Mouse (Mus musculus) splenic B cell, adult 2 months (primary cell): ENCODE measurements around the gene Coq3.
A peak's percentile ranks its signal among the peaks of the same experiment; 100 is the strongest.

ENCODE experiments used
- DNase-seq: peaks from one replicate; pipeline ENCODE4 v3.0.0-alpha.2; 2011; ENCODE audit warnings: low read depth, low spot score
- H3K27me3 ChIP-seq: 2 replicates; pipeline ENCODE4 v1.6.1; 2012; ENCODE audit warnings: mild to moderate bottlenecking, low read length, moderate library complexity, mixed read lengths; ENCODE audit not compliant: control insufficient read depth, poor library complexity, insufficient read depth, severe bottlenecking
- H3K36me3 ChIP-seq: 2 replicates; pipeline ENCODE4 v1.6.1; 2012; ENCODE audit warnings: mild to moderate bottlenecking, low read length, moderate library complexity, mixed read lengths; ENCODE audit not compliant: control insufficient read depth, poor library complexity, insufficient read depth, severe bottlenecking

Gene Coq3

DNA sequence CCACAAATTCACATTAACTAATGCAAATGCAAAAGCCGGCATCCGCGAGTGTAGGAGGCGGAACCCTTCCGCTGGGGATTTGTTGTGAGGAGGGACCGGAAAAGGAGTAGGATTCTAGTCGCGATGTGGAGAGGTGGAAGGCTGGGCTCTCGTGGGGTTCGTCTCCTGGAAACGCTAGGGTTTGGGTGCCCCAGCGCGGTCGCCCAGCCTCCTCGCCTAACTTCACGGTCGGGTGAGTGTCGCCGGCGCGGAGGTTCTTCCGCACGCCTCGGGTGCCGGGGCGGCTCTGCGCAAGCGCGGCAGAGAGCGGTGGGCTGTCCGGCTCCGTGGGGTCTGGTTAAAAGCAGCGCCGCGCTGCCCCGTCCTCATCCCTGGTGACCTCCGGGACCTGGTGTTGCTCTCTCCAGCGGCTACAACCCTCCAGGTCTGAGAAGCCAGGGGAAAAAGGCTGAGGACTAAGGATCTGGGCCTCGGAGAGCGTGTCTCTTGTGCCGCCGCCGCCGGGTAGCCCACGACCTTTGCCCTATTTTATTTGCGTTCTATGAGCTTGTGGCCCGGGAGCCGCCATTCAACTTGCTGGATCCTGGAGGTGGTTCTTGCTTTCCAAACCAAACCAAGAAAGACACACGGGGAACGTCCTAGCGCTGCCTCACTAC, at the start of gene Coq3:
Gene Coq3, plus strand, starts transcription at position 109 of the 656 bp plus-strand sequence.
- Histone ChIP-seq H3K27me3 (no peaks in the 10 kb centered on the region), H3K36me3 (peaks cover 3% of the 10 kb centered on the region; the same call in 1 of the 2 replicates)
- DNase-seq, result peak; percentile 82

DNA sequence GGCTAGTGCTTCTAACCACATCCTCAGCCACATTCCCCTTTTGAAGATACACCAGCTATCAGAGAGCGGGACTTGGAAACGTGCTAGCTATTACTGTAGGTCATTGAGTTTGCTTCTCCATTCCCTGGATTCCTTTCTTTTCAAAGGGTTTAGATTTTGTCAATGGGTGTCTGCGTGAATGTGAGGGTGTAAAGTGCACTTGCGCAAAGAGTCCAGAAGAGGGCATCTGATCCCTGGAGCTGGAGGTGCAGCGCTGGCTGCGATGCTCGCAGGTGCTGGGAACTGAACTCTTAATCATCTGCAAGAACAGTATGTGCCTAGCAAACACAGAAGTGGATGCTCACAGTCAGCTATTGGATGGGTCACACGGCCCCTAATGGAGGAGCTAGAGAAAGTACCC, 46.6 kb upstream of the Coq3 start:
- Histone ChIP-seq H3K36me3 (no peaks in the 10 kb centered on the region), H3K27me3 (no peaks in the 10 kb centered on the region)
- no peak for DNase-seq

DNA sequence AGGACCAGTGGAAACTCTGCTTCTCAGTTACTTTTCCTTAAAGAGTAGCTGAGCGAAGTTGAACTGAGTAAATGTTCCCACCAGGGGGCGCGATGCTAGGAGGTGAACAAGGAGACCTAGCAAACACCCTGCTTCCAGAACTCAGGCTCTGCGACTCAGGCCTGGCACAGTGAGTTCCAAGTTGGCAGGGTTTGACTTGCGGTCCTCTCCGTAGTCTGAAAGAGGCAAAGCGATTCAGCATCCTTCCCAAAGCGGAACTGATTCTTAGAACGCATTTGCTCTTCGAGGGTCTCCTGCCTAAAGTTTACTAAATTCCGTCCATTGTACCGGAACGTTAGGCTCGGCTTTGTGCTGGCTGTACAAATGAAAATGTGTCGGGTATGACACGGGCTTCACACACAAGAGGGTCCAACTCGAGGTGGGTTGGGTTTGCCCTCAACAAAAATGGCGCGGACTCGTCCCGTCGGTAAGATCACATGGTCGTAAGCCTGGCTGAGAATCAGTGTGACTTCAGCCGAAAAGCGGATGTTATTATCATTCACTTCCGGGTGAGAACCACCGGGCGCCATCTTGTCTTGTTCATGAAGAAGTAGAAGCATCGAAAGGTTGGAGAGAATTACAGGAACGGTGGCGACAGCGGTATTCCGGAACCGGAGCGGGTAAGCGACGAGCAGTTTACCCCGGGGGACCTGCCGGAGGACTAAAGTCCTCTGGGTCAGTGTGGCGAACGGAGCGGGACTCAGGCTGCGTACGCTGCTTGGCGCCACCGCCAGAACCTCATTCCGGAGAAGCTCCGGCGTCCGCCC, 31.8 kb upstream of the Coq3 start, which contains the start of gene Pnisr:
Gene Pnisr, plus strand, starts transcription at position 103 of the 806 bp plus-strand sequence.
- peak; percentile 98 for DNase-seq
- Histone ChIP-seq H3K27me3 (no peaks in the 10 kb centered on the region), H3K36me3 (no peaks in the 10 kb centered on the region)

DNA sequence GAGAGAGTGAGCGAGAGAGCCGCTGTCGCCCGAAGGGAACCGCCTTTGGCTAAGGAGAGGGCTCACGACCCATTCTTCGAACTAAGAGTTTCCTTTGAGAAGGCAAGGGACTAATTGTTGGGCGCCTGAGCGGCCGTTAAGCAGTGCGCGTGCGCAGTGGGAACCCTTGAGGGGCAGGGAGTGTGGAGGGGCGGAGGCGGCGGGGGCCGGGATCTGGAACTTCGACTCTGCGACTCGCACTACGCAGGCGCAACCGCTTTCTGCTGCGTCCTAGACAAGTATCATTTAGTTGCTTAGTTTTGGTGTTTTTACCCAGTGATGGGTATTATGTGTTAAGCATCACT, 31.2 kb upstream of the Coq3 start:
- Histone ChIP-seq H3K27me3 (no peaks in the 10 kb centered on the region), H3K36me3 (no peaks in the 10 kb centered on the region)
- DNase-seq, result peak; percentile 90

DNA sequence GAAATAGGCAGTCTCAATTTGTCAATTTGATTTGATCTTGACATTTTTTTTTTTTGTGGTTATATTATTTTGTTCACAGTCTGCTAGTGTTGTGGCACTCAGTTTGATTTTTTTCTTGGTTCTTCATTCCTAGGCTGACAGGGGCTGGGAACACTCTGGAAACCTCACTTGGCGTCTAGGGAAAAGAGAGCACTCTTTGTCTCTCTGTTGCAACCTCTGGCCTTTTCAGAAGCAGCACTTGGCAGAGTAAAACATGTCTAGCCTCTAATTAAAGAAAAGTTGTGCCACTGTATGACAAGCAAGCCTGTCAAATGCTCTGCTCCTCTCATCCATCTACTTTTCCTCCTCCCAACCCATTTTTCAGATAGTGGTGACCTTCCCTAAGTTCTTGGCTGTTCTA, 22.0 kb upstream of the Coq3 start:
- Histone ChIP-seq H3K27me3 (no peaks in the 10 kb centered on the region), H3K36me3 (peaks cover 20% of the 10 kb centered on the region)
- no peak for DNase-seq

DNA sequence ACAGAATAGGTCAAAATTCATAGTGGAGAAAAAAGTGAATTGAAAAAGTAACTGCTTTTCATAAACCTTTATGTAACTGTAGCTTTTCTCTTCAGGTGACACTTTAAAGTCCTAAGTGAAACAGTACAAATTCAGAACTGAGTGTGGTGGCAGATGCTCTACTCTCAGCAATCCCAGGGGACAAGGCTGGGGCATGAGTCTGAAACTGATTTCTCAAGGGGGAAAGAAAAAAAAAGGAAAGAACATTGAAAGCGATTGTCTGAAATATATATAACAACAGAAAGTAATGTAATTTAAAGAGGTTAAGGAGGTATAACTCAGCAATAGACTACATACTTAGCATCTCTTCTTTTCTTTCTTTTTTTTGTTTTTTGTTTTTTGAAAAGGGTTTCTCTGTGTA, 14.2 kb upstream of the Coq3 start:
- DNase-seq, result peak; percentile 18
- Histone ChIP-seq H3K27me3 (no peaks in the 10 kb centered on the region), H3K36me3 (peaks cover 19% of the 10 kb centered on the region)

DNA sequence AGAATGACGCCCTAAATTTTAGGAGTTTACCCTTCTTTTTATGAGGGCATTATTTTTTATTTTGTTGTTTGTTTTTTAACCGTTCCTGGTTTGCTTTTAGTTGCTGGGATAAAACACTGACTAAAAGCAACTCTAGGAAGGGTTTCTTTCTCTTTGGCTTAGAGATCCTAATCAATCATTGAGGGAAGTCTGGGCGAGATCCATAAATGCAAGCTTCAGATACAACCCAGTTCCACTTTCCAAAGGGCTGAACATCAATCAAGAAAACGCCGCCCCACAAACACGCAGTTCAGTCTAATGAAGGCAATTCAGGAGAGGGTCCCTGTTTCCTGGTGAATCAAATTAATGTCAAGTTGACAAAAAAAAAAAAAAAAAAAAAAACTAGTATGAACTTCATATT, 697 bp upstream of the Coq3 start:
- Histone ChIP-seq H3K27me3 (no peaks in the 10 kb centered on the region), H3K36me3 (peaks cover 4% of the 10 kb centered on the region)
- peak; percentile 6 for DNase-seq

DNA sequence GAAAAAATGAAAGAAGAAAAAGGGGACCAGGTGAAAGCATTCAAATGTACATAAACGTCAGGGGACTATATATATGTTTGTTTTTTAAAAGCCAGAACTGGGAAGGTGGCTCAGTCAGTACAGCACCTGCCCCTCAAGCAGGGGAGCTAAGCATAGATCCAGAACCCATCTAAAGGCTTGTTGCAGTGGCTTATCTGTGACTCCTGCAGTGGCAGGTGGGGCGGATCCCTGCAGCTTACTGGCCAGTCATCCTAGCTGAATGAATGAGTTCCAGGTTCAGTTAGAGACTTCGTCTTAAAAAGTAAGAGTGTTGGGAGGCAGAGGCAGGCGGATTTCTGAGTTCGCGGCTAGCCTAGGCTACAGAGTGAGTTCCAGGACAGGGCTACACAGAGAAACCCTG, 3.3 kb downstream of the Coq3 start:
- H3K36me3 ChIP-seq, result no peaks in the 10 kb centered on the region
- H3K27me3 ChIP-seq, result no peaks in the 10 kb centered on the region
- DNase-seq, result no peak

DNA sequence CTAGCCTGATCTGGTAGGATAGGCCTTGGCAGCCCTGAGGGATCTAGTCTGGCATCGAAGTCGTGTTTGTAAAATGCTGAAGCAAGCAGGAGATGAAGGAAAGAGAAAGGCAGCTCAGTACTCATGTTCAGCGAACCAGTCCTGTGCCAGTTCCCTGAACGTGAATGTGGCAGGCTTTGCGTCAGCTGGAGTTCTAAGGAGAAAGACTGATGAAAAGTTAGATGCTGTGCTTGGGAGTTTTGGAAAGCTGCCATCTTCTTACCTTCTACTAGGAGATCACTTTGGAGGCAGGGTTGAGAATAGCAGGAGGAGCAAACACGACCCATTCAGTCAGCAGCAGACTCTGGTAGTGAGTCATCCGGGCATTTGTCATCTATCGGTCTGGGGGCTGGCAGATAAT, 6.4 kb downstream of the Coq3 start:
- DNase-seq, result no peak
- no peaks in the 10 kb centered on the region for H3K27me3 ChIP-seq
- no peaks in the 10 kb centered on the region for H3K36me3 ChIP-seq

DNA sequence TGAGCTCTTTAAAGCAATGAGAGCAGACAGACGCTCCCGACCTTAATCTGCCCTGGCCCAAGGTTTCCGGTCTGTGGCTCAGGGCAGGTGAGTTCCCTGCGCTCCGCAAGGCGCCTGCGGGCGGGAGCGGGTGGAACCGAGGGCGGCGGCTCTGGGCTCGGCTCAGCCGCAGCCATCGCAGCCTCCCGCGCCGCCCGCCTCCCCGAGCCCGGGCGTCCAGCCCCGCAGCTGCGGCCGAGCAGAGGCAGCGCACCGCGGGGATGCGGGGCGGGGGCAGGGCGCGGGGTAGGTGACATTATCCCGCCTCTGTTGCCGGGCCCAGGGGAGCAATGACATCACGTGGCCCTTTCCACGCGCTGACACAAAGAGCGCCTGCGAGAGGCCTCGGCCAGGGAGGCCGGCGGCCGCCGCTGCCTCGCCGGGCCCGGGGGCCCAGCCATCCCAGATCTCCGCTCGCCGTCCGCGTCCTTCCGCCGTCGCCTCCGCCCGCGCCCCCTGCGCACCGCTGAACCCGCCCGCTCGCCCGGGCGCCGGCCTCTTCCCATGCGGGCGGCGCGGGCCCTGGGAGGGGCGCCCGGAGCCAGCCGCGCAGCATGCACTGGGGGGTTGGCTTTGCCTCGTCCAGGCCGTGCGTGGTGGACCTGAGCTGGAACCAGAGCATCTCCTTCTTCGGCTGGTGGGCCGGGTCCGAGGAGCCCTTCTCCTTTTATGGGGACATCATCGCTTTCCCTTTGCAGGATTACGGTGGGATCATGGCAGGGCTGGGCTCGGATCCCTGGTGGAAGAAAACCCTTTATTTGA, 51.7 kb downstream of the Coq3 start, which contains the start of gene Faxc:
Gene Faxc, plus strand, starts transcription at position 359 of the 801 bp plus-strand sequence.
- Histone ChIP-seq H3K36me3 (no peaks in the 10 kb centered on the region), H3K27me3 (peaks cover 2% of the 10 kb centered on the region; the same call in 1 of the 2 replicates)
- no peak for DNase-seq

DNA sequence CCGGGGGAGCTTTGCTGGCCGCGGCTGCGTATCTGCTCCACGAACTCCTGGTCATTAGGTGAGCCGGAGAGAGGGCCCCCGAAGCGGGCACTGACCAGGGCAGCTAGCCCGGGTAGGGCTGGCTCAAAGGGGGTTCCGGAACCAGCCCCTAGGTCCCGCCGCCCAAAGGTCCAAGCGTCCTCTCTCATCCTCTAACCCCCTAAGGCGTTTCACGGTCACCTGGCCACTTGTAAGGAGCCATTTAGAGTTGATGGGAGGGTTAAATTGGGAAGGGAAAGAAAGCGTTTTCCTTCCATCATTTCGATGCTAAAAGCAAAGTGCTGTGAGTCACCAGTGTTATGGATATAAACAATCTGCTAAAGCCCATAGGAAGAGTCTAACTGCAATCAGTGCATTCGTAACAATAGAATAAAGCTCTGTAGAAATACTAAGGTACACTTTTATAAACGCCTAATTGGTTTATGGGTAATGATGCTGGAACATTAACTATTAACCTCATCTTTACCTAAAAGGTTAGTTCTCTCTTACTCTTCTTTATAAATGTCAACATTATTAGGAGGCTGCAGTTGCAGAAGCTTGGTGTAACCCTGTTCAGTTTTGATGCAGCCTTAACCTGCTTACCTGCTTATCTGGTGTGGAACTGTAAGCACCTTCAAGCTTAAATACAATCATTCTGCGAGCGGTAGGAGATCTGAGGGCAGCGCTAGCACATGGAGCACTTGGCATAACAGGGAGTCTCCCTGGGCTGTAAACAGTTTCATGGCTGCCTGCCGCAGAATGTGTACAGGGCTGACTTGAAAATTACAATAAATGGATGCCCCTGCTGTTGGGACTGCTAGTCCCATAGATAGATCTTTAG, 52.5 kb downstream of the Coq3 start:
- Histone ChIP-seq H3K36me3 (no peaks in the 10 kb centered on the region), H3K27me3 (peaks cover 2% of the 10 kb centered on the region; the same call in 1 of the 2 replicates)
- no peak for DNase-seq

DNA sequence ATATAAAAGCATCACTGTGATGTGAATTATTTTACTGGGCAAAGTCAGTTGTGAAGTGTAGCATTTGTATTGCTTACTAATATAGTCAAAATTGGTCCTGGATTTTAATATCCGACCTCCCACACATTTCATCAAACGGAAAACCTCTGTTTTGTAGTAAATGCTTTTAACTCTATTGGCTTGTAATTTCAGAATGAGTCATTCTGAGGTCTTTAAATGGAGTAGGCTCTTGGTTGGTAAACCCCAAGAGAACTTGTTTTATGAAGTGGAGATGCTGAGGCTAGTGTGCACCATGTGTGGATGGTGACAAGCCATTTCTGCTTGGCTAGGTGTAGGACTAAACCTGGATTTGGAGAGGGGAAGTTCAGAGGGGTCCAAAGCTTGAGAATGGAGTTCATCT, 55.9 kb downstream of the Coq3 start:
- no peaks in the 10 kb centered on the region for H3K36me3 ChIP-seq
- no peaks in the 10 kb centered on the region; the same call in 1 of the 2 replicates for H3K27me3 ChIP-seq
- no peak for DNase-seq

DNA sequence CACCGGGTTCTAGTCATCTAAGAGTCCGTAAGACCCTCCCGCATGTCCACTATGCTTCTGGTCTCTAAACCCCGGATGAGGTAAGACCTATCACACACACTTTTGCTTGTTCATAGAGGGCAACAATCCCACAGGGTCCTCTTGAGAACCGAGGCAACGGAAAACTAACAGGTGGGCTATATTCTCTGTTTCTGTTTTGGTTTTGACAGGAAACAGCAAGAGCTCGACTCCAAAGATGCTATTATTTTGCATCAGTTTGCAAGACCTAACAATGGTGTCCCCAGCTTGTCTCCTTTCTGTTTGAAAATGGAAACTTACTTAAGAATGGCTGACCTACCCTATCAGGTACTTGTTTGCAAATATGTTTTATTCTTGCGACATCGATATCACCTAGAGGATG, 57.0 kb downstream of the Coq3 start:
- H3K27me3 ChIP-seq, result no peaks in the 10 kb centered on the region; the same call in 1 of the 2 replicates
- no peaks in the 10 kb centered on the region for H3K36me3 ChIP-seq
- DNase-seq, result no peak

DNA sequence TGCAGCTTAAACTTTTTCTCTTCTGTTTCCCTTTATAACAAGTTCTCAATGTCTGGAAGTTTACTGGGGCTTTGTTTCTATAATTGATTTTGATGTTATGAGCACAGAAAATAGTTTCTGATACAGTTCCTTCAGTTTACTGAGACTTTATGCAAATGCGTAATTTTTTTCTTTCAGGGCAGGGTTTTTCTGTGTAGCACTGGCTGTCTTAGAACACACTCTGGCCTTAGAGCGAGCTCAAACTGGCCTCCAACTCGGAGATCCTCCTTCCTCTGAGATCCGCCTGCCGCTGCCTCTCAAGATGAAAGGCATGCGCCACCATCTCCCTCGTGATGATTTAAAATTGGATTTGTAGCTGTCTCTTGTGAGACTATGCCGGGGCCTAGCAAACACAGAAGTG, 58.4 kb downstream of the Coq3 start:
- no peak for DNase-seq
- Histone ChIP-seq H3K36me3 (no peaks in the 10 kb centered on the region), H3K27me3 (no peaks in the 10 kb centered on the region; the same call in 1 of the 2 replicates)
